Mouse (Mus musculus) myocyte (in vitro differentiated cells): ENCODE data around the gene Rae1. TPM values are rescaled to one million over a fixed set of nuclear protein-coding genes. Genes with fewer than 3 reads are reported as not detected.

Source experiments
- H3K27me3 ChIP-seq: one replicate; pipeline ENCODE4 v1.6.1; 2011; ENCODE audit not compliant: control insufficient read depth, insufficient read depth, insufficient read length
- H3K36me3 ChIP-seq: one replicate; pipeline ENCODE4 v1.6.1; 2011; ENCODE audit not compliant: control insufficient read depth, insufficient read depth
- H3K4me2 ChIP-seq: one replicate; pipeline ENCODE4 v1.6.1; 2011; ENCODE audit warnings: low read depth, control low read depth
- H3K4me3 ChIP-seq: one replicate; pipeline ENCODE4 v1.5.1; 2011; ENCODE audit warnings: mild to moderate bottlenecking, control low read depth, moderate library complexity
- H3K79me2 ChIP-seq: one replicate; pipeline ENCODE4 v1.6.1; 2011; ENCODE audit not compliant: control insufficient read depth, insufficient read depth
- H3ac ChIP-seq: one replicate; pipeline ENCODE4 v1.6.1; 2011; ENCODE audit not compliant: control insufficient read depth, insufficient read length
- CEBPB ChIP-seq: IDR thresholded peaks from 2 replicates; pipeline ENCODE4 v1.6.1; 2011; ENCODE audit warnings: mild to moderate bottlenecking, moderate library complexity; ENCODE audit not compliant: poor library complexity, insufficient read depth, severe bottlenecking
- E2F4 ChIP-seq: IDR thresholded peaks from one replicate; pipeline ENCODE4 v1.6.1; 2011; ENCODE audit warnings: mild to moderate bottlenecking, control low read depth, moderate library complexity; ENCODE audit not compliant: insufficient read depth
- MAX ChIP-seq: IDR thresholded peaks from one replicate; pipeline ENCODE4 v1.6.1; 2011; ENCODE audit warnings: low read depth, mild to moderate bottlenecking, control low read depth
- MYOD1 ChIP-seq, 3 experiments: IDR thresholded peaks; one replicate each; pipeline ENCODE4 v1.6.1; 2011; ENCODE audit warnings: control low read depth in 2 of 3, low read depth in 2 of 3, mild to moderate bottlenecking in 2 of 3, moderate library complexity in 1 of 3; ENCODE audit not compliant: insufficient read length in 2 of 3, control insufficient read depth in 1 of 3
- MYOG ChIP-seq, 3 experiments: IDR thresholded peaks; one replicate each; pipeline ENCODE4 v1.6.1; 2011; ENCODE audit warnings: control low read depth in 2 of 3, low read depth in 2 of 3, mild to moderate bottlenecking in 2 of 3; ENCODE audit not compliant: insufficient read length in 2 of 3, control insufficient read depth in 1 of 3, insufficient read depth in 1 of 3
- POLR2A ChIP-seq: IDR thresholded peaks from one replicate; pipeline ENCODE4 v1.6.1; 2011; ENCODE audit warnings: low read depth, mild to moderate bottlenecking, control low read depth, moderate library complexity; ENCODE audit not compliant: insufficient read length
- POLR2AphosphoS2 ChIP-seq: IDR thresholded peaks from one replicate; pipeline ENCODE4 v1.6.1; 2011; ENCODE audit warnings: low read depth, control low read depth; ENCODE audit not compliant: insufficient read length
- REST ChIP-seq: IDR thresholded peaks from one replicate; pipeline ENCODE4 v1.6.1; 2011; ENCODE audit warnings: mild to moderate bottlenecking, control low read depth, moderate library complexity; ENCODE audit not compliant: insufficient read depth, insufficient read length
- SRF ChIP-seq: IDR thresholded peaks from one replicate; pipeline ENCODE4 v1.6.1; 2011; ENCODE audit warnings: low read depth; ENCODE audit not compliant: control insufficient read depth, insufficient read length
- TCF12 ChIP-seq: IDR thresholded peaks from one replicate; pipeline ENCODE4 v1.6.1; 2011; ENCODE audit warnings: mild to moderate bottlenecking, control low read depth; ENCODE audit not compliant: poor library complexity, insufficient read depth, severe bottlenecking
- TCF3 ChIP-seq: IDR thresholded peaks from one replicate; pipeline ENCODE4 v1.6.1; 2011; ENCODE audit warnings: low read depth, control low read depth; ENCODE audit not compliant: insufficient read length
- USF1 ChIP-seq: IDR thresholded peaks from one replicate; pipeline ENCODE4 v1.6.1; 2011; ENCODE audit warnings: low read depth, mild to moderate bottlenecking, control low read depth, moderate library complexity
- polyA plus RNA-seq: library from polyadenylated mRNA; unstranded; fragments of >200 nt; fragmentation: generic; extraction: Trizol; gene quantifications from one replicate; pipeline ENCODE4 v1.2.1, GENCODE M21; 2012; ENCODE audit warnings: missing spikeins

Gene Rae1
- polyA plus RNA-seq, 1 experiment = 68.4 TPM

GRCm38 (mm10) chr2:173060450-173060849 lies 60.5 kb downstream of the Rae1 start:
- no peak overlapping the region for H3K4me3 ChIP-seq
- H3K79me2 ChIP-seq = no peaks in the 10 kb centered on the region
- TF ChIP-seq POLR2AphosphoS2 (no peak), REST (no peak), CEBPB (no peak), MAX (no peak), SRF (no peak), TCF3 (no peak), TCF12 (no peak), MYOG (IDR thresholded peaks at IDR 0.05; ENCODE audit: control insufficient read depth in 1 of 3, insufficient read depth in 1 of 3, insufficient read length in 2 of 3, low read depth in 2 of 3) (no peak)
- H3ac ChIP-seq = no peak overlapping the region
- no peaks in the 10 kb centered on the region for H3K36me3 ChIP-seq
- H3K4me2 ChIP-seq = no peak overlapping the region
- no peaks in the 10 kb centered on the region for H3K27me3 ChIP-seq

GRCm38 (mm10) chr2:173061443-173062351 lies 61.8 kb downstream of the Rae1 start:
- H3K4me3 ChIP-seq = no peak overlapping the region
- no peaks in the 10 kb centered on the region for H3K79me2 ChIP-seq
- H3K27me3 ChIP-seq = no peaks in the 10 kb centered on the region
- H3ac ChIP-seq = no peak overlapping the region
- no peak overlapping the region for H3K4me2 ChIP-seq
- no peaks in the 10 kb centered on the region for H3K36me3 ChIP-seq
- TF ChIP-seq E2F4 (no peak), POLR2AphosphoS2 (no peak), MYOD1 (IDR thresholded peaks at IDR 0.05; ENCODE audit: control insufficient read depth in 1 of 3, insufficient read length in 2 of 3, low read depth in 2 of 3) (no peak), CEBPB (no peak), TCF3 (no peak), SRF (no peak), TCF12 (no peak), MAX (no peak), REST (no peak), USF1 (no peak), MYOG (IDR thresholded peaks at IDR 0.05; ENCODE audit: control insufficient read depth in 1 of 3, insufficient read depth in 1 of 3, insufficient read length in 2 of 3, low read depth in 2 of 3) (no peak), POLR2A (no peak)

GRCm38 (mm10) chr2:173063219-173063618 lies 63.3 kb downstream of the Rae1 start:
- TF ChIP-seq MYOD1 (IDR thresholded peaks at IDR 0.05; ENCODE audit: control insufficient read depth in 1 of 3, insufficient read length in 2 of 3, low read depth in 2 of 3) (no peak), POLR2AphosphoS2 (no peak), TCF12 (no peak), MAX (no peak), TCF3 (no peak)
- no peak overlapping the region for H3K4me3 ChIP-seq
- H3K27me3 ChIP-seq = no peaks in the 10 kb centered on the region
- H3ac ChIP-seq = no peak overlapping the region
- H3K4me2 ChIP-seq = no peak overlapping the region
- no peaks in the 10 kb centered on the region for H3K36me3 ChIP-seq
- H3K79me2 ChIP-seq = no peaks in the 10 kb centered on the region

- no peaks in the 10 kb centered on the region for H3K36me3 ChIP-seq
- H3ac ChIP-seq = no peak overlapping the region
- H3K4me2 ChIP-seq = no peak overlapping the region
- peak; percentile 57 for TF ChIP-seq TCF12
- TF ChIP-seq TCF3 = peak; percentile 66
- TF ChIP-seq MYOG (IDR thresholded peaks at IDR 0.05; ENCODE audit: control insufficient read depth in 1 of 3, insufficient read depth in 1 of 3, insufficient read length in 2 of 3, low read depth in 2 of 3) = peak; percentile 69 to 76 (median 73)
- no peak for TF ChIP-seq E2F4
- TF ChIP-seq MYOD1 (IDR thresholded peaks at IDR 0.05; ENCODE audit: control insufficient read depth in 1 of 3, insufficient read length in 2 of 3, low read depth in 2 of 3) = peak in 2 of 3 experiments; percentile 51 to 79
- peak; percentile 10 for TF ChIP-seq SRF
- no peak overlapping the region for H3K4me3 ChIP-seq
- H3K27me3 ChIP-seq = no peaks in the 10 kb centered on the region
- H3K79me2 ChIP-seq = no peaks in the 10 kb centered on the region
These were observed 64.9 kb downstream of the Rae1 start for GRCm38 (mm10) chr2:173064864-173065263.

Other genes starting within 250 kb of the Rae1 start
- not detected for gene Bmp7, start 59.8 kb upstream of the Rae1 start, polyA plus RNA-seq
- not detected for gene Spo11, start 22.4 kb upstream of the Rae1 start, polyA plus RNA-seq
- gene Rbm38, start 20.4 kb downstream of the Rae1 start, polyA plus RNA-seq = 124 TPM
- not detected for gene Ctcfl, start 119.4 kb downstream of the Rae1 start, polyA plus RNA-seq
- not detected for gene Pck1, start 152.9 kb downstream of the Rae1 start, polyA plus RNA-seq
- 1.1 TPM for gene Zbp1, start 218.8 kb downstream of the Rae1 start, polyA plus RNA-seq